Mouse (Mus musculus) skeletal muscle tissue, adult 2 months (tissue): ENCODE data around the gene Fbxw11.
"Not testable (repeated sequence)": the region's sequence is repeated elsewhere in the genome, so short reads cannot be mapped to it uniquely, and the experiment has no call there.

Experiments
- DNase-seq: peaks from one replicate; pipeline ENCODE4 v3.0.0-alpha.2; 2012; ENCODE audit warnings: low read depth, low spot score

Gene Fbxw11

GRCm38 (mm10) chr11:32642249-32642876 is at the start of gene Fbxw11:
Gene Fbxw11, plus strand, starts transcription at chr11:32642724.
- peak; percentile 98 for DNase-seq

GRCm38 (mm10) chr11:32593081-32593480 is 49.4 kb upstream of the Fbxw11 start:
- DNase-seq: no peak

- DNase-seq: no peak
Observed at GRCm38 (mm10) chr11:32594122-32594521, 48.4 kb upstream of the Fbxw11 start.

GRCm38 (mm10) chr11:32600371-32600770 is 42.2 kb upstream of the Fbxw11 start:
- DNase-seq: no peak

- DNase-seq: peak; percentile 31
Observed at GRCm38 (mm10) chr11:32601528-32602323, 40.8 kb upstream of the Fbxw11 start.

- no peak for DNase-seq
Observed at GRCm38 (mm10) chr11:32604663-32605062, 37.9 kb upstream of the Fbxw11 start.

GRCm38 (mm10) chr11:32605131-32605860 is 37.2 kb upstream of the Fbxw11 start:
- DNase-seq: peak; percentile 59

GRCm38 (mm10) chr11:32605907-32606306 is 36.6 kb upstream of the Fbxw11 start:
- no peak for DNase-seq

- DNase-seq: peak; percentile 45
Observed at GRCm38 (mm10) chr11:32607319-32607718, 35.2 kb upstream of the Fbxw11 start.

- DNase-seq: no peak
Observed at GRCm38 (mm10) chr11:32610616-32611015, 31.9 kb upstream of the Fbxw11 start.

GRCm38 (mm10) chr11:32612304-32612703 is 30.2 kb upstream of the Fbxw11 start:
- no peak for DNase-seq

- no peak for DNase-seq
Observed at GRCm38 (mm10) chr11:32614463-32614862, 28.1 kb upstream of the Fbxw11 start.

GRCm38 (mm10) chr11:32615561-32615960 is 27.0 kb upstream of the Fbxw11 start:
- DNase-seq: no peak

- DNase-seq: no peak
Observed at GRCm38 (mm10) chr11:32616091-32616490, 26.4 kb upstream of the Fbxw11 start.

- DNase-seq: no peak
Observed at GRCm38 (mm10) chr11:32618036-32618435, 24.5 kb upstream of the Fbxw11 start.

- not testable (repeated sequence) for DNase-seq
Observed at GRCm38 (mm10) chr11:32618641-32619040, 23.9 kb upstream of the Fbxw11 start.

GRCm38 (mm10) chr11:32619257-32619816 is 23.2 kb upstream of the Fbxw11 start:
- peak; percentile 94 for DNase-seq

GRCm38 (mm10) chr11:32619866-32620456 is 22.6 kb upstream of the Fbxw11 start:
- no peak for DNase-seq

- no peak for DNase-seq
Observed at GRCm38 (mm10) chr11:32621831-32622478, 20.6 kb upstream of the Fbxw11 start.

- DNase-seq: no peak
Observed at GRCm38 (mm10) chr11:32622479-32623190, 19.9 kb upstream of the Fbxw11 start.
